Mouse (Mus musculus) neutrophil, adult 83 days (primary cell): ENCODE measurements around the gene Tmigd3. TPM values are rescaled to one million over a fixed set of nuclear protein-coding genes. Genes with fewer than 3 reads are reported as not detected.

ENCODE experiments used
- total RNA-seq, 2 experiments: library from RNA; stranded (reverse); gene quantifications; one replicate each; pipeline ENCODE4 v1.2.4; 2023

The Tmigd3 gene
- total RNA-seq, result 1 to 10 TPM; 1.1 to 1.5 TPM

DNA sequence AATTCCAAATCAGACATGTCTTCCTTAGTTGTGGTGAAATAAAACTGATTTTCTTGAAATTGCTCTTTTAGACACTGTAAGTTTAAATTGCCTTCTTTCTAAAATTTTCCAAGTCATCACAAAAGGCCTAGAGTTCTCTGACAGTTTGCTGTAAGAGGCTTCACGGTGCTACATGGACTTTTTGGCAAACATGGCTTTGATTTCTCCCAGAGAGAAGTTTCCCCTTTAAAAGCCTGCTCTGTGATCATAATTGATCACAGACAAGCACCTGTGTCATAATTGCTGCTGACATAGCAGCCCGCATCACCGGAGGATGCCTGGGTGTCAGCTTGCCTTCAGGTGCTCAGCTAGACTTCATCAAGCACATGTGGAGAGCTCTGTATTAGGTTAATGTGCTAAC, at the start of gene Tmigd3, which contains the start of gene Adora3:
Tmigd3 (plus strand) TSS at position 346 of the 400 bp plus-strand sequence.
Adora3 (plus strand) TSS at position 301 of the 400 bp plus-strand sequence.

DNA sequence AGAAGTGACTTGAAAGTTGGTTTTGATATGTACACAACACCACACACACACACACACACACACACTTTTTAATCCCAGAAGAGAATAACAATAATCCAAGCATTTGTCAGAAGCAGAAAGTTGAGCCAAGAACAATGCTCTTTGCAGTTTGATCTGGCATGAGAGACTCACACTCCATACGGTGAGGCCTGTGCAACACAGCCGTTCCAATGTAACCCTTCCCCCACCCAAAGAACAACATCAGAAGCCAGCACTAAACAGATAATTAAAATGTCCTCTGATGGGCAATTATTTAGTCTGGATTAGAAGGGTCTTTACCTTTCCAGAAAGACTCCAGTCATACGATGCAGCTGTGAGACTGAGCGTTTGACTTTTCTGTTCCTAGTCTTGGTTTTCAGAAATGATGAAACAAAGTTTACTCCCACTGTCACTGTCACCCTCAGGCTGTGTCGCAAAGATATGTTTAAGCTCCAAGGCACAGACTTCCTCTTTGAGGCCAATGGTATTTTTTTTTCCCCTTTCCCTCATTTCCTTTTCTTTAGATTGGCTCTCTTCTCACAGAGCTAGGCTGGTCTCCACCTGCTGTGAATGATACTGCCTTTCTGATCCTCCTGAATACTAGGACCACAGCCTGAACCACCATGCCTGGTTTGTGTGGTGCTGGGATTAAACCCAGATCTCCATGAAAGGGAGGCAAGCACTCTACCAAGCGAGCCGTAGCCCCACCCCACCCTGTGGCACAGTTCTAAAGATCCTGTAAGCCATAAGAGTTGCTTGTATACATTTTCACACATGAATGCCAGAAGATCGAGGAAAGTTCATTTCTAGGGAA, 61.8 kb downstream of the Tmigd3 start, which contains the start of gene I830077J02Rik:
I830077J02Rik (minus strand) TSS at position 425 of the 832 bp plus-strand sequence.

DNA sequence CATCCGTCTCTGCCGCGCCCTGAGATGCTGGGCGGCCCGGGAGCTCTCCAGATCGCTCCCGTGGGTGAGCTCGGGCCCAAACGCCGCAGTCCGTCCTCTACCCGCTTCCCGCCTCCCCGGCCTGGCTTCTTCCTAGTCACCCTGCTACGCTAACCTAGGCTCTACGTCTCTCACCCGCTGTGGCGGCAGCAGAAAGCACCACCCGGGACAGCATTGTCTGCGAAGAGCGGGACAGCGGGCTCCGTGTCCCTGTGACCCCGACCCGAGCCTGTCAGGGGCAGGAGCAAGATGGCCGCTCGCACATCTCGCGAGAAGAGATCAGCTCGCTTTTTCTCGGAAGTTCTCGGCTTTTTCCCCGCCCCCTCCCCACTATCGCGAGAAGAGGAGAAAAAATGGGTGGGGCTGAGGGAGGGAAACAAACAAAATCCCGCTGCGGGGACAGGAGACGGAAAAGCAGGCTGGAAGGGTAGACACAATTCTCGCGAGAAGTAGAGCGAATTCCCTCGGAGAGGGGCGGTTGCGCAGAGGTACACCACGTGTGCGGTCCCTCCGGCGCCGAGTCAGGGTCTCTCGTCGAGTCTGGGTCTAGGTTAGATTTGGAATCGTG, 88.4 kb downstream of the Tmigd3 start, which contains the start of gene Wdr77:
Wdr77 (plus strand) TSS at position 396 of the 607 bp plus-strand sequence.

DNA sequence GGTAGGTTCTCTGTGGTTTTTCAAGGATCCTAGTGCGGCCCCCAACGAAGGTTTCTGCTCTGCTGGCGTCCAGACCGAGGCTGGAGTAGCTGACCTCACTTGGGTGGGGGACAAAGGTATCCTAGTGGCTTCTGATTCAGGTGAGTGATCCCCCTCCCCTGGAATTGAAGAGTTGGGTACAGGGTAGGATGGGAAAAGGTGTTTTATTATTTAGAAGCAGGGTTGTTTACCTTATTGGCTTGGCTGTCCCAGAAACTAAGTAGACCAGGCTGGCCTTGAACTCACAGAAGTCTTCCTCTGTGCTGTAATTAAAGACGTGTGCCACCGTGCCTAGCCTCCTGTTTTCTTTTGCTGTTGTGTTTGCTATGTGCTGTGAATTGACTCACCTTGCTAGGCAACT, 89.3 kb downstream of the Tmigd3 start, which contains the start of gene Atp5f1:
Atp5f1 (minus strand) TSS at position 101 of the 400 bp plus-strand sequence.

DNA sequence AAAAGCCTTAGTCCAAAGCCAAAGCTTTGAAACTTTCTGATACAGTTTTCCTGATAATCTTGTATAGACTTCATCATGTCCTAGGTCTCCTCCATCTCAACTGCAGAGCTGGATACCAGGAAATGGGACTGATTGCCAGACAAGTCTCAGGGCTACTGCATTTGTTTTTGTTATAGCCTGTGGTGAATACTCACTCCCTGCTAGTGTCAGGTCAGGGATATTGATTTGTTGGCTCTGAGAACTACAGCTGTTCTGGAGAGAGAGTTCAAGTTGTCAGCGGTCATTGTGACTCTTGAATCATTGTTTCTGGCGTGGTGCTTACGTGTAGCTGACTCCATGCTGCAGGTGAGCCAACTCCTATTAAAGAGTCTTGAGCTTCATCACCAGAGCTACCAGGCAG, 102.7 kb downstream of the Tmigd3 start, which contains the start of gene Ovgp1:
Ovgp1 (plus strand) TSS at position 301 of the 400 bp plus-strand sequence.

Other genes starting within 250 kb of the Tmigd3 start
- gene Ddx20, start 183.3 kb upstream of the Tmigd3 start, total RNA-seq, result 10 to 100 TPM; 12.9 to 14.9 TPM
- under 1 TPM in 1 of 2 experiments, not detected in 1; 0.22 TPM for gene Inka2, start 166.3 kb upstream of the Tmigd3 start, total RNA-seq
- 100 to 1,000 TPM; 132 to 142 TPM for gene Rap1a, start 69.6 kb upstream of the Tmigd3 start, total RNA-seq
- gene Adora3, start within 50 bp of the Tmigd3 start, total RNA-seq, result 1 to 10 TPM; 1.9 to 2.4 TPM
- gene I830077J02Rik, start 61.8 kb downstream of the Tmigd3 start, total RNA-seq, result 10 to 100 TPM; 76.4 to 89.8 TPM
- 10 to 100 TPM; 30.9 to 34.3 TPM for gene Wdr77, start 88.5 kb downstream of the Tmigd3 start, total RNA-seq
- gene Atp5f1, start 89.2 kb downstream of the Tmigd3 start, total RNA-seq, result 100 to 1,000 TPM; 143 to 151 TPM
- gene Ovgp1, start 102.8 kb downstream of the Tmigd3 start, total RNA-seq, result 1 to 10 TPM; 5.5 to 6.4 TPM
- not detected for gene Pifo, start 143.7 kb downstream of the Tmigd3 start, total RNA-seq
- gene Chil5, start 161.9 kb downstream of the Tmigd3 start, total RNA-seq, result 10 to 100 TPM; 13.5 to 13.8 TPM
- gene Chia1, start 242.3 kb downstream of the Tmigd3 start, total RNA-seq, result not detected